Mouse (Mus musculus): ENCODE results near the gene Lrrk1. TPM values are rescaled to one million over a fixed set of nuclear protein-coding genes. Genes with fewer than 3 reads are reported as not detected.

Lrrk1 gene
- total and polyA plus RNA-seq, 3 experiments, result 0.22 TPM; not detected in 2

DNA sequence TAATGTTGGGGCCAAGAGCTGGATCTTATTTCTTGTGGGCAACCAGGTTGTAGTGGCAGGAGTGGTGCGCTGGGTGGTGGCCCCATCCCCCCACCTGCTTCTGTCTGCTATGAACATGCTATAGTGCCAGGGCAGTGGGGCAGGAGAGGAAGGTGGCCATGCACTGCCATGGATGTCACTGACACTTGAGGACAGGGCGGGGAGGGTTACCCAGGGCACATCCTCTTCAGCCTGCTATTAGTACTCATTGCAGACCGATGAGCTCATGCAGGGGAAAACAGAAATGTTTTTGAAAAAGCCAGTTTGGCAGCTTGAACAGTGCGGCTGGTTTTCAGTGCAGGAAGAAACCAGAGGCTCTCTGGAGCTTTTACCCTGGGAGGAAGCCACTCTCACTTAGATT, 28.7 kb upstream of the Lrrk1 start:
- H3K4me1 ChIP-seq (ENCODE audit: insufficient read depth, low read depth, low read length), result no peaks in the 10 kb centered on the region
- no peaks in the 10 kb centered on the region for H3K9me3 ChIP-seq (replicated peaks)
- H3K4me3 ChIP-seq (ENCODE audit: low read depth, low read length), result no peak overlapping the region
- ATAC-seq (ENCODE audit: extremely low read depth, insufficient number of reproducible peaks, low FRiP score, poor library complexity, severe bottlenecking) (no peak), DNase-seq (ENCODE audit: low spot score) (no peak)
- H3K36me3 ChIP-seq (replicated peaks), result no peaks in the 10 kb centered on the region
- no peaks in the 10 kb centered on the region for H3K27me3 ChIP-seq (ENCODE audit: insufficient read depth, low read length)
- TF ChIP-seq POLR2AphosphoS5 (IDR thresholded peaks at IDR 0.05; ENCODE audit: insufficient replicate concordance, low read depth, low read length), result no peak
- no peak for TF ChIP-seq CTCF (IDR thresholded peaks at IDR 0.05; ENCODE audit: low read depth, low read length)
- no peak for TF ChIP-seq GATA2 (IDR thresholded peaks at IDR 0.05; ENCODE audit: borderline replicate concordance, low read depth, low read length)
- no peak for TF ChIP-seq TAL1 (conservative IDR thresholded peaks at IDR 0.05; ENCODE audit: low read depth, low read length)
- no peak for TF ChIP-seq GATA1 (IDR thresholded peaks at IDR 0.05; ENCODE audit: borderline replicate concordance, low read length)

- DNase-seq (ENCODE audit: low spot score) (no peak), ATAC-seq (ENCODE audit: extremely low read depth, insufficient number of reproducible peaks, low FRiP score, poor library complexity, severe bottlenecking) (no peak)
- no peaks in the 10 kb centered on the region for H3K4me1 ChIP-seq (ENCODE audit: insufficient read depth, low read depth, low read length)
- H3K27me3 ChIP-seq (ENCODE audit: insufficient read depth, low read length), result no peaks in the 10 kb centered on the region
- H3K4me3 ChIP-seq (ENCODE audit: low read depth, low read length), result no peak overlapping the region
- H3K9me3 ChIP-seq (replicated peaks), result no peaks in the 10 kb centered on the region
- no peak for TF ChIP-seq TAL1 (conservative IDR thresholded peaks at IDR 0.05; ENCODE audit: low read depth, low read length)
- no peaks in the 10 kb centered on the region for H3K36me3 ChIP-seq (replicated peaks)
Measured at GRCm38 (mm10) chr7:66413093-66413492, 24.9 kb upstream of the Lrrk1 start.

GRCm38 (mm10) chr7:66409433-66409832, 21.3 kb upstream of the Lrrk1 start:
- no peak for TF ChIP-seq GATA2 (IDR thresholded peaks at IDR 0.05; ENCODE audit: borderline replicate concordance, low read depth, low read length)
- Histone ChIP-seq H3K36me3 (replicated peaks) (no peaks in the 10 kb centered on the region), H3K4me3 (ENCODE audit: low read depth, low read length) (no peak overlapping the region), H3K4me1 (ENCODE audit: insufficient read depth, low read depth, low read length) (no peaks in the 10 kb centered on the region), H3K9me3 (replicated peaks) (no peaks in the 10 kb centered on the region), H3K27me3 (ENCODE audit: insufficient read depth, low read length) (no peaks in the 10 kb centered on the region)
- ATAC-seq (ENCODE audit: extremely low read depth, insufficient number of reproducible peaks, low FRiP score, poor library complexity, severe bottlenecking) (no peak), DNase-seq (ENCODE audit: low spot score) (no peak)

DNA sequence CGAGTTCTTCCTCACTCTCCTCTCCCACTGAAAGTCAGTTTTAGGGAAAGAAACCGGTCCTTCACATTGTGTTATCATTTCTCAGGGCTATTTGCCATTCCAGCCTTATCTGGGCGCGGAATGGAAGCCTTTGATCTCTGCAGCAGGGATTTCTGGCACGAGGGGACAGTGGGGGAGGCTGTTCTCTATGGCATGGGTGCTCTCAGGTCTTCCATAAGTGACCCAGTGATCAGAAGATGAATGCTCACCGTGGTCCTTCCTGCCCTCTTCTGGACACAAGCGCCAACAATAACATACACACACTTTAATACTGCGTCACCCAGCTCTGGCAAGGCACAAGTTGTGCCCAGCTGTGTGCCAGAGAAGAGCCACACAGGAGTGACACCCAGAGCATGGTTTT, 18.8 kb upstream of the Lrrk1 start:
- TF ChIP-seq GATA2 (IDR thresholded peaks at IDR 0.05; ENCODE audit: borderline replicate concordance, low read depth, low read length), result no peak
- no peak for TF ChIP-seq POLR2AphosphoS5 (IDR thresholded peaks at IDR 0.05; ENCODE audit: insufficient replicate concordance, low read depth, low read length)
- TF ChIP-seq GATA1 (IDR thresholded peaks at IDR 0.05; ENCODE audit: borderline replicate concordance, low read length), result no peak
- TF ChIP-seq TAL1 (conservative IDR thresholded peaks at IDR 0.05; ENCODE audit: low read depth, low read length), result no peak
- TF ChIP-seq CTCF (IDR thresholded peaks at IDR 0.05; ENCODE audit: low read depth, low read length), result no peak
- Histone ChIP-seq H3K4me1 (ENCODE audit: insufficient read depth, low read depth, low read length) (no peaks in the 10 kb centered on the region), H3K9me3 (replicated peaks) (no peaks in the 10 kb centered on the region), H3K27me3 (ENCODE audit: insufficient read depth, low read length) (no peaks in the 10 kb centered on the region), H3K36me3 (replicated peaks) (no peaks in the 10 kb centered on the region), H3K4me3 (ENCODE audit: low read depth, low read length) (no peak overlapping the region)
- ATAC-seq (ENCODE audit: extremely low read depth, insufficient number of reproducible peaks, low FRiP score, poor library complexity, severe bottlenecking), result no peak
- DNase-seq (ENCODE audit: low spot score), result no peak

GRCm38 (mm10) chr7:66405951-66406721, 18.0 kb upstream of the Lrrk1 start:
- Histone ChIP-seq H3K4me1 (ENCODE audit: insufficient read depth, low read depth, low read length) (no peaks in the 10 kb centered on the region), H3K36me3 (replicated peaks) (no peaks in the 10 kb centered on the region), H3K4me3 (ENCODE audit: low read depth, low read length) (no peak overlapping the region), H3K9me3 (replicated peaks) (no peaks in the 10 kb centered on the region), H3K27me3 (ENCODE audit: insufficient read depth, low read length) (no peaks in the 10 kb centered on the region)
- DNase-seq (ENCODE audit: low spot score), result no peak
- TF ChIP-seq GATA2 (IDR thresholded peaks at IDR 0.05; ENCODE audit: borderline replicate concordance, low read depth, low read length) (no peak), CTCF (IDR thresholded peaks at IDR 0.05; ENCODE audit: low read depth, low read length) (no peak), GATA1 (IDR thresholded peaks at IDR 0.05; ENCODE audit: borderline replicate concordance, low read length) (no peak), TAL1 (conservative IDR thresholded peaks at IDR 0.05; ENCODE audit: low read depth, low read length) (no peak), POLR2AphosphoS5 (IDR thresholded peaks at IDR 0.05; ENCODE audit: insufficient replicate concordance, low read depth, low read length) (no peak)
- no peak for ATAC-seq (ENCODE audit: extremely low read depth, insufficient number of reproducible peaks, low FRiP score, poor library complexity, severe bottlenecking)

- ATAC-seq (ENCODE audit: extremely low read depth, insufficient number of reproducible peaks, low FRiP score, poor library complexity, severe bottlenecking), result no peak
- no peak for DNase-seq (ENCODE audit: low spot score)
- no peak for TF ChIP-seq GATA2 (IDR thresholded peaks at IDR 0.05; ENCODE audit: borderline replicate concordance, low read depth, low read length)
- TF ChIP-seq CTCF (IDR thresholded peaks at IDR 0.05; ENCODE audit: low read depth, low read length), result no peak
- no peak for TF ChIP-seq GATA1 (IDR thresholded peaks at IDR 0.05; ENCODE audit: borderline replicate concordance, low read length)
- Histone ChIP-seq H3K36me3 (replicated peaks) (no peaks in the 10 kb centered on the region), H3K4me1 (ENCODE audit: insufficient read depth, low read depth, low read length) (no peaks in the 10 kb centered on the region), H3K9me3 (replicated peaks) (no peaks in the 10 kb centered on the region), H3K4me3 (ENCODE audit: low read depth, low read length) (no peak overlapping the region), H3K27me3 (ENCODE audit: insufficient read depth, low read length) (no peaks in the 10 kb centered on the region)
Measured at GRCm38 (mm10) chr7:66405541-66405940, 17.4 kb upstream of the Lrrk1 start.

GRCm38 (mm10) chr7:66404802-66405201, 16.7 kb upstream of the Lrrk1 start:
- Histone ChIP-seq H3K4me3 (ENCODE audit: low read depth, low read length) (no peak overlapping the region), H3K27me3 (ENCODE audit: insufficient read depth, low read length) (no peaks in the 10 kb centered on the region)
- ATAC-seq (ENCODE audit: extremely low read depth, insufficient number of reproducible peaks, low FRiP score, poor library complexity, severe bottlenecking), result no peak

More at GRCm38 (mm10) chr7:66404802-66405201, 16.7 kb upstream of the Lrrk1 start:
- Histone ChIP-seq H3K36me3 (replicated peaks) (no peaks in the 10 kb centered on the region), H3K9me3 (replicated peaks) (no peaks in the 10 kb centered on the region), H3K4me1 (ENCODE audit: insufficient read depth, low read depth, low read length) (no peaks in the 10 kb centered on the region)
- DNase-seq (ENCODE audit: low spot score), result no peak
- TF ChIP-seq CTCF (IDR thresholded peaks at IDR 0.05; ENCODE audit: low read depth, low read length) (no peak), GATA1 (IDR thresholded peaks at IDR 0.05; ENCODE audit: borderline replicate concordance, low read length) (no peak), POLR2AphosphoS5 (IDR thresholded peaks at IDR 0.05; ENCODE audit: insufficient replicate concordance, low read depth, low read length) (no peak), GATA2 (IDR thresholded peaks at IDR 0.05; ENCODE audit: borderline replicate concordance, low read depth, low read length) (no peak), TAL1 (conservative IDR thresholded peaks at IDR 0.05; ENCODE audit: low read depth, low read length) (no peak)

Measured in G1E (cell line).